Mouse (Mus musculus) lung, adult 2 months (tissue): ENCODE data around the gene Eif1ad. TPM values are rescaled to one million over a fixed set of nuclear protein-coding genes. Genes with fewer than 3 reads are reported as not detected.

Experiments used
- DNase-seq: peaks from one replicate; pipeline ENCODE4 v3.0.0; 2022
- H3K4me1 ChIP-seq: fragments of 200-500 bp; 2 replicates; pipeline ENCODE4 v1.6.1; 2011; ENCODE audit warnings: low read length; ENCODE audit not compliant: control insufficient read depth, insufficient read depth
- H3K4me3 ChIP-seq: fragments of 200-500 bp; replicated peaks from 2 replicates; pipeline ENCODE3; 2011; ENCODE audit warnings: low read depth, mild to moderate bottlenecking, control low read depth, low read length; ENCODE audit errors: extremely low read depth
- CTCF ChIP-seq: fragments of 200-500 bp; IDR thresholded peaks from 2 replicates; pipeline ENCODE4 v1.5.1; 2011; ENCODE audit warnings: mild to moderate bottlenecking, low read length, control low read depth; ENCODE audit not compliant: insufficient read depth
- POLR2A ChIP-seq: fragments of 200-500 bp; IDR thresholded peaks from 2 replicates; pipeline ENCODE4 v1.6.1; 2011; ENCODE audit warnings: low read depth, mild to moderate bottlenecking, control low read depth, low read length, borderline replicate concordance; ENCODE audit errors: extremely low read depth
- WGBS: fragments of 180-500 bp; shearing (Covaris S2); methylation state at CpG from one replicate; pipeline ENCODE4 v1.1.7; 2018; 5-methylcytosine and 5-hydroxymethylcytosine counted together
- polyA plus RNA-seq: library from polyadenylated mRNA; depleted of rRNA; stranded (reverse); fragments of >200 nt; gene quantifications from 2 replicates; pipeline ENCODE4 v1.2.3, GENCODE M21; 2012

Gene Eif1ad
- polyA plus RNA-seq, 1 experiment, result 21.4 TPM

- Histone ChIP-seq H3K4me1 (peaks cover 4% of the 10 kb centered on the region; the same call in 1 of the 2 replicates), H3K4me3 (no peak overlapping the region)
- 93% methylated on average over 7 of the region's 7 CpGs for WGBS
- no peak for TF ChIP-seq CTCF
- TF ChIP-seq POLR2A, result no peak
- no peak for DNase-seq
Measured at GRCm38 (mm10) chr19:5372724-5373123, 6.2 kb downstream of the Eif1ad start.

GRCm38 (mm10) chr19:5374177-5374576 is 7.6 kb downstream of the Eif1ad start:
- H3K4me1 ChIP-seq, result no peaks in the 10 kb centered on the region
- H3K4me3 ChIP-seq, result no peak overlapping the region
- WGBS, result 73% methylated on average over 4 of the region's 4 CpGs
- DNase-seq, result no peak
- TF ChIP-seq POLR2A, result no peak
- no peak for TF ChIP-seq CTCF

GRCm38 (mm10) chr19:5374748-5375147 is 8.2 kb downstream of the Eif1ad start:
- no peak for DNase-seq
- WGBS, result 63% methylated on average over 4 of the region's 4 CpGs

GRCm38 (mm10) chr19:5377446-5377845 is 10.9 kb downstream of the Eif1ad start:
- Histone ChIP-seq H3K4me3 (no peak overlapping the region), H3K4me1 (no peaks in the 10 kb centered on the region)
- TF ChIP-seq CTCF, result no peak
- no peak for TF ChIP-seq POLR2A
- 80% methylated on average over 1 of the region's 1 CpGs for WGBS
- DNase-seq, result no peak

More at GRCm38 (mm10) chr19:5374748-5375147, 8.2 kb downstream of the Eif1ad start:
- no peak overlapping the region for H3K4me3 ChIP-seq
- TF ChIP-seq POLR2A (no peak), CTCF (no peak)
- no peaks in the 10 kb centered on the region for H3K4me1 ChIP-seq

- Histone ChIP-seq H3K4me1 (peaks cover 7% of the 10 kb centered on the region; the same call in 1 of the 2 replicates), H3K4me3 (no peak overlapping the region)
- no peak for DNase-seq
- no peak for TF ChIP-seq POLR2A
- TF ChIP-seq CTCF, result no peak
- WGBS, result 94% methylated on average over 12 of the region's 12 CpGs
Measured at GRCm38 (mm10) chr19:5383326-5383725, 16.8 kb downstream of the Eif1ad start.

GRCm38 (mm10) chr19:5384715-5385114 is 18.2 kb downstream of the Eif1ad start:
- TF ChIP-seq CTCF (no peak), POLR2A (no peak)
- 88% methylated on average over 8 of the region's 8 CpGs for WGBS

GRCm38 (mm10) chr19:5388011-5388441 is 21.5 kb downstream of the Eif1ad start:
- TF ChIP-seq POLR2A (no peak), CTCF (no peak)
- no peak for DNase-seq
- Histone ChIP-seq H3K4me1 (peaks cover 10% of the 10 kb centered on the region; the same call in 1 of the 2 replicates), H3K4me3 (peak overlapping the region; percentile 77)
- under 1% methylated on average over 43 of the region's 43 CpGs for whole genome bisulfite sequencing

More at GRCm38 (mm10) chr19:5384715-5385114, 18.2 kb downstream of the Eif1ad start:
- DNase-seq, result no peak
- Histone ChIP-seq H3K4me1 (peaks cover 10% of the 10 kb centered on the region; the same call in 1 of the 2 replicates), H3K4me3 (no peak overlapping the region)

GRCm38 (mm10) chr19:5388588-5389242 is 22.2 kb downstream of the Eif1ad start, which contains the start of gene Sart1:
TSS of gene Sart1 (minus strand) at chr19:5388703.
- peak; percentile 88 for DNase-seq

GRCm38 (mm10) chr19:5389647-5390046 is 23.1 kb downstream of the Eif1ad start:
- peak; percentile 37 for DNase-seq
- 6% methylated on average over 12 of the region's 12 CpGs for WGBS
- Histone ChIP-seq H3K4me3 (peak overlapping the region; percentile 50), H3K4me1 (peaks cover 10% of the 10 kb centered on the region; the same call in 1 of the 2 replicates)
- no peak for TF ChIP-seq CTCF
- TF ChIP-seq POLR2A, result peak; percentile 43; the same call in 1 of the 2 replicates

More at GRCm38 (mm10) chr19:5388588-5389242, 22.2 kb downstream of the Eif1ad start, which contains the start of gene Sart1:
- WGBS, result 1% methylated on average over 43 of the region's 43 CpGs
- H3K4me3 ChIP-seq, result peak within 1 kb of the TSS; percentile 96
- peaks cover 10% of the 10 kb centered on the region; the same call in 1 of the 2 replicates for H3K4me1 ChIP-seq
- TF ChIP-seq CTCF (no peak), POLR2A (peak; percentile 96)

GRCm38 (mm10) chr19:5390416-5390815 is 23.9 kb downstream of the Eif1ad start:
- no peak for DNase-seq
- 54% methylated on average over 8 of the region's 8 CpGs for WGBS
- H3K4me1 ChIP-seq, result peaks cover 10% of the 10 kb centered on the region; the same call in 1 of the 2 replicates
- no peak overlapping the region for H3K4me3 ChIP-seq
- TF ChIP-seq CTCF, result no peak
